8 mouse cellular contexts compared by ENCODE assay signal in genomic region chr7:126583251-126583709, GRCm38 (mm10). TPM values are rescaled to one million over a fixed set of nuclear protein-coding genes. Genes with fewer than 3 reads are reported as not detected.
DNase-seq lines count a peak whose midpoint lies in the region; ATAC-seq and TF ChIP-seq lines count a peak whose summit lies in the region.

No protein-coding gene starts in this region.

- peaks cover 1% of the 10 kb centered on the region for H3K4me1 ChIP-seq in ES-Bruce4 (ENCODE audit: control insufficient read depth, insufficient read depth, low read length)
- peaks cover 4% of the 10 kb centered on the region; the same call in 1 of the 2 replicates for H3K4me1 ChIP-seq in forebrain, embryonic 14.5 days (ENCODE audit: control insufficient read depth, insufficient read depth, low read length)
- peaks cover 5% of the 10 kb centered on the region; the same call in 1 of the 2 replicates for H3K4me1 ChIP-seq in liver, embryonic 16.5 days (ENCODE audit: control insufficient read depth, low read depth, low read length)
- H3K4me1 ChIP-seq in neural tube, embryonic 12.5 days = peaks cover 14% of the 10 kb centered on the region
- no peaks in the 10 kb centered on the region for H3K4me1 ChIP-seq in stomach, postnatal 0 days (replicated peaks; ENCODE audit: control insufficient read depth, insufficient read depth)

- no peak for TF ChIP-seq CTCF in ES-Bruce4 (IDR thresholded peaks at IDR 0.05; ENCODE audit: low read depth, low read length)
- 0 out of 2 replicates have a peak, but pooled peaks have one; percentile 1 for TF ChIP-seq CTCF in stomach, postnatal 0 days (IDR thresholded peaks at IDR 0.05; ENCODE audit: low read depth)

- under 1% methylated on average over 22 of the region's 22 CpGs for WGBS in forebrain, embryonic 14.5 days
- 1% methylated on average over 22 of the region's 22 CpGs for WGBS in large intestine, adult 2 months
- WGBS in liver, embryonic 16.5 days (ENCODE audit: insufficient replicate concordance) = under 1% methylated on average over 22 of the region's 22 CpGs
- WGBS in neural tube, embryonic 12.5 days = 1% methylated on average over 22 of the region's 22 CpGs
- under 1% methylated on average over 22 of the region's 22 CpGs for whole genome bisulfite sequencing in stomach, postnatal 0 days

- no peaks in the 10 kb centered on the region for H3K27me3 ChIP-seq in ES-Bruce4 (ENCODE audit: control insufficient read depth, insufficient read depth, low read length, poor library complexity, severe bottlenecking)
- H3K27me3 ChIP-seq in forebrain, embryonic 14.5 days (replicated peaks; ENCODE audit: control insufficient read depth, insufficient read depth, low read length) = no peaks in the 10 kb centered on the region; the same call in 1 of the 2 replicates
- no peaks in the 10 kb centered on the region for H3K27me3 ChIP-seq in liver, embryonic 16.5 days (ENCODE audit: control insufficient read depth, insufficient read depth, low read depth, low read length)
- H3K27me3 ChIP-seq in neural tube, embryonic 12.5 days (replicated peaks) = peaks cover 9% of the 10 kb centered on the region; the same call in 1 of the 2 replicates
- H3K27me3 ChIP-seq in stomach, postnatal 0 days (ENCODE audit: control insufficient read depth, insufficient read depth, low read length) = no peaks in the 10 kb centered on the region

- H3K4me3 ChIP-seq in ES-Bruce4 (ENCODE audit: low read depth, low read length) = peak overlapping the region; percentile 87
- peak overlapping the region; percentile 49 for H3K4me3 ChIP-seq in forebrain, embryonic 14.5 days (ENCODE audit: low read depth, low read length)
- peak overlapping the region; percentile 64 for H3K4me3 ChIP-seq in liver, embryonic 16.5 days (ENCODE audit: low read depth, low read length)
- peak overlapping the region; percentile 52 for H3K4me3 ChIP-seq in neural tube, embryonic 12.5 days
- peak overlapping the region; percentile 53 for H3K4me3 ChIP-seq in stomach, postnatal 0 days (ENCODE audit: low read depth, low read length)

- peak; percentile 85 for DNase-seq in cerebellum, adult 11 months
- DNase-seq in forebrain, embryonic 14.5 days (ENCODE audit: low spot score) = peak; percentile 95
- peak; percentile 75 to 84 for DNase-seq in heart, postnatal 14 days
- peak; percentile 87 for DNase-seq in large intestine, adult 2 months (ENCODE audit: low read depth, low spot score)
- peak; percentile 90 for DNase-seq in stomach, postnatal 0 days (ENCODE audit: low spot score)

- no peak for TF ChIP-seq POLR2A in ES-Bruce4 (IDR thresholded peaks at IDR 0.05; ENCODE audit: insufficient read depth, low read length)

- peaks cover 3% of the 10 kb centered on the region; the same call in 1 of the 2 replicates for H3K36me3 ChIP-seq in ES-Bruce4 (ENCODE audit: control insufficient read depth, insufficient read depth, low read length, poor library complexity, severe bottlenecking)
- peaks cover 7% of the 10 kb centered on the region for H3K36me3 ChIP-seq in forebrain, embryonic 14.5 days (ENCODE audit: control insufficient read depth, insufficient read depth, low read length)
- no peaks in the 10 kb centered on the region for H3K36me3 ChIP-seq in liver, embryonic 16.5 days (ENCODE audit: control insufficient read depth, insufficient read depth)
- H3K36me3 ChIP-seq in neural tube, embryonic 12.5 days = no peaks in the 10 kb centered on the region; the same call in 1 of the 2 replicates
- H3K36me3 ChIP-seq in stomach, postnatal 0 days (ENCODE audit: control insufficient read depth, insufficient read depth, low read length) = no peaks in the 10 kb centered on the region; the same call in 1 of the 2 replicates

- intact Hi-C loops in heart, postnatal 14 days (cut with DNase I) = loop anchor here (2.0 kb wide), 1 partner anchor 54 kb away; no protein-coding TSS in a partner anchor

- H3K9ac ChIP-seq in ES-Bruce4 (ENCODE audit: low read depth, poor library complexity, severe bottlenecking) = peak overlapping the region; percentile 87
- peak overlapping the region; percentile 61 for H3K9ac ChIP-seq in forebrain, embryonic 14.5 days (ENCODE audit: low read length)
- H3K9ac ChIP-seq in liver, embryonic 16.5 days (ENCODE audit: low read depth, low read length) = peak overlapping the region; percentile 49
- peak overlapping the region; percentile 59 for H3K9ac ChIP-seq in neural tube, embryonic 12.5 days
- peak overlapping the region; percentile 71 for H3K9ac ChIP-seq in stomach, postnatal 0 days (ENCODE audit: low read length)

- H3K9me3 ChIP-seq in ES-Bruce4 (replicated peaks; ENCODE audit: control insufficient read depth, insufficient read depth, low read length, poor library complexity, severe bottlenecking) = no peaks in the 10 kb centered on the region
- no peaks in the 10 kb centered on the region for H3K9me3 ChIP-seq in forebrain, embryonic 14.5 days (replicated peaks; ENCODE audit: control insufficient read depth, low read length)
- H3K9me3 ChIP-seq in liver, embryonic 16.5 days (replicated peaks; ENCODE audit: control insufficient read depth, low read length) = no peaks in the 10 kb centered on the region
- H3K9me3 ChIP-seq in neural tube, embryonic 12.5 days = no peaks in the 10 kb centered on the region
- H3K9me3 ChIP-seq in stomach, postnatal 0 days (ENCODE audit: control insufficient read depth, low read length) = no peaks in the 10 kb centered on the region

- peak overlapping the region; percentile 79 for H3K4me2 ChIP-seq in forebrain, embryonic 14.5 days (ENCODE audit: low read length)
- H3K4me2 ChIP-seq in liver, embryonic 16.5 days (ENCODE audit: low read depth, low read length) = peak overlapping the region; percentile 91
- H3K4me2 ChIP-seq in neural tube, embryonic 12.5 days (replicated peaks) = peak overlapping the region; percentile 83
- H3K4me2 ChIP-seq in stomach, postnatal 0 days (replicated peaks; ENCODE audit: low read depth) = peak overlapping the region; percentile 88

- ATAC-seq in forebrain, embryonic 14.5 days = peak; percentile 95
- ATAC-seq in liver, embryonic 16.5 days (ENCODE audit: low read depth) = peak; percentile 81
- ATAC-seq in neural tube, embryonic 12.5 days (ENCODE audit: low FRiP score, low read depth) = peak; percentile 85
- peak; percentile 81 for ATAC-seq in stomach, postnatal 0 days (ENCODE audit: low FRiP score, low TSS enrichment)

- peak overlapping the region; percentile 71 for H3K27ac ChIP-seq in ES-Bruce4 (ENCODE audit: insufficient read depth, low read length)
- H3K27ac ChIP-seq in forebrain, embryonic 14.5 days (ENCODE audit: low read depth, low read length) = peak overlapping the region; percentile 83
- H3K27ac ChIP-seq in liver, embryonic 16.5 days (ENCODE audit: low read length) = peak overlapping the region; percentile 52
- no peak overlapping the region for H3K27ac ChIP-seq in neural tube, embryonic 12.5 days
- H3K27ac ChIP-seq in stomach, postnatal 0 days (replicated peaks) = peak overlapping the region; percentile 92

- no peak for TF ChIP-seq EP300 in ES-Bruce4 (IDR thresholded peaks at IDR 0.05; ENCODE audit: insufficient read depth, low read depth, low read length)
- no peak for TF ChIP-seq EP300 in stomach, postnatal 0 days (optimal IDR thresholded peaks at IDR 0.05)

RNA-seq across cellular contexts. Expression of gene Apobr, which starts 1.5 kb away (rescaled TPM):
- 2.0 and 2.4 TPM in 2 replicates for polyA plus RNA-seq in ES-Bruce4 (2011; ENCODE audit: insufficient read depth, insufficient read length, low read depth, missing spikeins)
- polyA plus RNA-seq in forebrain, embryonic 14.5 days (2014; fragmentation: Nextera tagmentation; extraction: Ambion mirVana) = 0.21 and 0.44 TPM in 2 replicates
- total RNA-seq in heart, postnatal 14 days (2021) = 1 to 10 TPM in 1 of 2 experiments, under 1 TPM in 1; 0.65 to 1.7 TPM
- polyA plus RNA-seq in large intestine, adult 2 months (2012; rRNA removed) = 1.6 and 3.5 TPM in 2 replicates
- 2.3 and 2.4 TPM in 2 replicates for polyA plus RNA-seq in liver, embryonic 16.5 days (2015; fragmentation: Nextera tagmentation; extraction: Ambion mirVana)
- polyA plus RNA-seq in neural tube, embryonic 12.5 days (2016; fragmentation: Nextera tagmentation; extraction: Ambion mirVana) = 0.27 and 0.40 TPM in 2 replicates
- polyA plus RNA-seq in stomach, postnatal 0 days (2015; fragmentation: Nextera tagmentation; extraction: Ambion mirVana) = 0.46 and 0.56 TPM in 2 replicates

RNA-seq across cellular contexts. Expression of gene Cln3, which starts 2.3 kb away (rescaled TPM):
- 44.9 and 52.5 TPM in 2 replicates for polyA plus RNA-seq in ES-Bruce4 (2011; ENCODE audit: insufficient read depth, insufficient read length, low read depth, missing spikeins)
- 24.0 and 28.0 TPM in 2 replicates for polyA plus RNA-seq in forebrain, embryonic 14.5 days (2014; fragmentation: Nextera tagmentation; extraction: Ambion mirVana)
- total RNA-seq in heart, postnatal 14 days (2021) = 10 to 100 TPM; 13.2 to 13.3 TPM
- polyA plus RNA-seq in large intestine, adult 2 months (2012; rRNA removed) = 35.0 and 37.1 TPM in 2 replicates
- polyA plus RNA-seq in liver, embryonic 16.5 days (2015; fragmentation: Nextera tagmentation; extraction: Ambion mirVana) = 11.7 and 11.9 TPM in 2 replicates
- polyA plus RNA-seq in neural tube, embryonic 12.5 days (2016; fragmentation: Nextera tagmentation; extraction: Ambion mirVana) = 26.1 and 28.2 TPM in 2 replicates
- 17.2 and 17.7 TPM in 2 replicates for polyA plus RNA-seq in stomach, postnatal 0 days (2015; fragmentation: Nextera tagmentation; extraction: Ambion mirVana)

RNA-seq across cellular contexts. Expression of gene Il27, which starts 11.5 kb away (rescaled TPM):
- not detected in 2 replicates for polyA plus RNA-seq in ES-Bruce4 (2011; ENCODE audit: insufficient read depth, insufficient read length, low read depth, missing spikeins)
- not detected in 2 replicates for polyA plus RNA-seq in forebrain, embryonic 14.5 days (2014; fragmentation: Nextera tagmentation; extraction: Ambion mirVana)
- total RNA-seq in heart, postnatal 14 days (2021) = not detected
- 0.16 and 0.37 TPM in 2 replicates for polyA plus RNA-seq in large intestine, adult 2 months (2012; rRNA removed)
- 0.09 and 0.27 TPM in 2 replicates for polyA plus RNA-seq in liver, embryonic 16.5 days (2015; fragmentation: Nextera tagmentation; extraction: Ambion mirVana)
- polyA plus RNA-seq in neural tube, embryonic 12.5 days (2016; fragmentation: Nextera tagmentation; extraction: Ambion mirVana) = not detected in 2 replicates
- 0.10 and 0.13 TPM in 2 replicates for polyA plus RNA-seq in stomach, postnatal 0 days (2015; fragmentation: Nextera tagmentation; extraction: Ambion mirVana)

RNA-seq across cellular contexts. Expression of gene Eif3c, which starts 17.1 kb away (rescaled TPM):
- polyA plus RNA-seq in ES-Bruce4 (2011; ENCODE audit: insufficient read depth, insufficient read length, low read depth, missing spikeins) = 348 and 363 TPM in 2 replicates
- polyA plus RNA-seq in forebrain, embryonic 14.5 days (2014; fragmentation: Nextera tagmentation; extraction: Ambion mirVana) = 163 and 182 TPM in 2 replicates
- total RNA-seq in heart, postnatal 14 days (2021) = 100 to 1,000 TPM; 138 to 140 TPM
- polyA plus RNA-seq in large intestine, adult 2 months (2012; rRNA removed) = 89.5 and 103 TPM in 2 replicates
- 87.8 and 93.1 TPM in 2 replicates for polyA plus RNA-seq in liver, embryonic 16.5 days (2015; fragmentation: Nextera tagmentation; extraction: Ambion mirVana)
- 207 and 208 TPM in 2 replicates for polyA plus RNA-seq in neural tube, embryonic 12.5 days (2016; fragmentation: Nextera tagmentation; extraction: Ambion mirVana)
- polyA plus RNA-seq in stomach, postnatal 0 days (2015; fragmentation: Nextera tagmentation; extraction: Ambion mirVana) = 150 and 163 TPM in 2 replicates

RNA-seq across cellular contexts. Expression of gene Nupr1, which starts 47.4 kb away (rescaled TPM):
- 13.6 and 14.1 TPM in 2 replicates for polyA plus RNA-seq in ES-Bruce4 (2011; ENCODE audit: insufficient read depth, insufficient read length, low read depth, missing spikeins)
- polyA plus RNA-seq in forebrain, embryonic 14.5 days (2014; fragmentation: Nextera tagmentation; extraction: Ambion mirVana) = 7.0 and 8.5 TPM in 2 replicates
- 1 to 10 TPM; 8.7 to 9.2 TPM for total RNA-seq in heart, postnatal 14 days (2021)
- polyA plus RNA-seq in large intestine, adult 2 months (2012; rRNA removed) = 37.6 and 54.5 TPM in 2 replicates
- polyA plus RNA-seq in liver, embryonic 16.5 days (2015; fragmentation: Nextera tagmentation; extraction: Ambion mirVana) = 4.2 and 5.8 TPM in 2 replicates
- polyA plus RNA-seq in neural tube, embryonic 12.5 days (2016; fragmentation: Nextera tagmentation; extraction: Ambion mirVana) = 2.9 and 4.5 TPM in 2 replicates
- polyA plus RNA-seq in stomach, postnatal 0 days (2015; fragmentation: Nextera tagmentation; extraction: Ambion mirVana) = 140 and 182 TPM in 2 replicates
